Mouse (Mus musculus): ENCODE results near the gene Tff1. TPM values are rescaled to one million over a fixed set of nuclear protein-coding genes. Genes with fewer than 3 reads are reported as not detected.

Tff1 gene
- polyA plus RNA-seq, 1 experiment, result 0.31 TPM

DNA sequence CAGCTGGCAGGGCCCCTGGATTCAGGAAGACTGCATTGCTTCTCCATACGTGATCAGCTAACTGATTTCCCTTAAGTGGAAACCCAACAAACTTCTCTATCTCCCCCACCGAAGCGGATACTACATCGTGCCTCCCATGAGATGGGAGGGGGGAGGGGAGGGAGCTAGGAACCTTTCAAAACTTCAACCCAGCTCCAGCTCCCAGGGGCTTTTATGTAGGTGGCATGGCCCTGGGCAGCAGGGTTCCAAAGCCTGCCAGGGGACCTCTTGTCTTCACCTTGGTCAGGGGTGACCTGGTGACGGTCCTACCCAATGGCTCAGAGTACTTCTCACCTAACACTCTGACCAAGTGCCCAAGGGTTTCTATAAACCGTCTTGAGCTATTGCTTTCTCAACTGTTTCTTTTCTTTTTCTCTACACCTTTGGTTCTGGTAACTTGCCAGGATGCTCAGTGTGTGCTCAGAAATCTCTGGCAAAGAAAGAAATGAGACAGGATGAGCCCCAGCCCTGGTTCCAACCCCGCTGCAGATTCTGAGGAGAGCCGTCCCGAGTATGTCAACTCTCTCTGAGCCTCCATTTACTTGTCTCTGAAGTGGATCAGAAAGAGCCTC lies 36.3 kb downstream of the Tff1 start:
- no peak for TF ChIP-seq CTCF (conservative IDR thresholded peaks at IDR 0.05; ENCODE audit: insufficient read depth, insufficient read length, low read depth, low read length)
- TF ChIP-seq POLR2A (IDR thresholded peaks at IDR 0.05; ENCODE audit: low read depth, low read length), result no peak
- H3K4me1 ChIP-seq (ENCODE audit: control insufficient read depth, insufficient read depth, low read length), result no peaks in the 10 kb centered on the region
- DNase-seq, result no peak
- H3K27me3 ChIP-seq (replicated peaks; ENCODE audit: control insufficient read depth, insufficient read depth, low read length), result no peaks in the 10 kb centered on the region
- no peaks in the 10 kb centered on the region for H3K36me3 ChIP-seq (ENCODE audit: control insufficient read depth, insufficient read depth, low read length)
- WGBS, result 82% methylated on average over 9 of the region's 9 CpGs
- H3K4me3 ChIP-seq (ENCODE audit: insufficient read depth, low read depth, low read length), result no peak overlapping the region
- H3K27ac ChIP-seq (ENCODE audit: insufficient read depth, low read depth, low read length), result no peak overlapping the region

GRCm38 (mm10) chr17:31125548-31126266 lies 39.4 kb downstream of the Tff1 start:
- Histone ChIP-seq H3K4me3 (ENCODE audit: insufficient read depth, low read depth, low read length) (no peak overlapping the region), H3K36me3 (ENCODE audit: control insufficient read depth, insufficient read depth, low read length) (no peaks in the 10 kb centered on the region), H3K27me3 (replicated peaks; ENCODE audit: control insufficient read depth, insufficient read depth, low read length) (no peaks in the 10 kb centered on the region), H3K27ac (ENCODE audit: insufficient read depth, low read depth, low read length) (no peak overlapping the region), H3K4me1 (ENCODE audit: control insufficient read depth, insufficient read depth, low read length) (no peaks in the 10 kb centered on the region)
- WGBS, result 46% methylated on average over 9 of the region's 9 CpGs
- TF ChIP-seq POLR2A (IDR thresholded peaks at IDR 0.05; ENCODE audit: low read depth, low read length), result no peak
- no peak for TF ChIP-seq CTCF (conservative IDR thresholded peaks at IDR 0.05; ENCODE audit: insufficient read depth, insufficient read length, low read depth, low read length)
- DNase-seq, result no peak

- TF ChIP-seq CTCF (conservative IDR thresholded peaks at IDR 0.05; ENCODE audit: insufficient read depth, insufficient read length, low read depth, low read length) (peak; percentile 83), POLR2A (IDR thresholded peaks at IDR 0.05; ENCODE audit: low read depth, low read length) (no peak)
- H3K27me3 ChIP-seq (replicated peaks; ENCODE audit: control insufficient read depth, insufficient read depth, low read length), result no peaks in the 10 kb centered on the region
- no peak overlapping the region for H3K4me3 ChIP-seq (ENCODE audit: insufficient read depth, low read depth, low read length)
- H3K4me1 ChIP-seq (ENCODE audit: control insufficient read depth, insufficient read depth, low read length), result no peaks in the 10 kb centered on the region
- no peak for DNase-seq
- no peak overlapping the region for H3K27ac ChIP-seq (ENCODE audit: insufficient read depth, low read depth, low read length)
- 12% methylated on average over 8 of the region's 8 CpGs for WGBS
- no peaks in the 10 kb centered on the region for H3K36me3 ChIP-seq (ENCODE audit: control insufficient read depth, insufficient read depth, low read length)
Observed at GRCm38 (mm10) chr17:31121975-31122374, 43.1 kb downstream of the Tff1 start.

DNA sequence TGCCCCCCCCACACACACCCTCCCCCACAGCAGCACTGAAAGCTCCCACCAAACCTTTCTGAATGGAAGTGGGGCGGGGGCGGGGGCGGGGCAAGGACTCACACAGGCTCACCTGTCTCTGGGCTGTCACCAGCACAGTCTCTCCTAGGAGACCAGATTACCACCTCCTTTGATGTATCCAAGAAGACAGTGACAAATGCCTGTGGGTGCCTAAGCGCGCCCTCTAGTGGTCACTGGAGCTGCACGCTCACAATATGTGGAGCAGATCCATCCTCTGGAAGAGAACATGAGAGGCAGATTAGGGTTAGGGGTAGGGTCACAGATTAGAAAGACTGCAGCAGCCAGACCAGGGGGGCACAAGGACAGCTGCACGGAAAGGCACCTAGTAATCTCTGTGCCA lies 45.6 kb downstream of the Tff1 start:
- H3K36me3 ChIP-seq (ENCODE audit: control insufficient read depth, insufficient read depth, low read length), result no peaks in the 10 kb centered on the region
- H3K27me3 ChIP-seq (replicated peaks; ENCODE audit: control insufficient read depth, insufficient read depth, low read length), result no peaks in the 10 kb centered on the region
- peak; percentile 93 for TF ChIP-seq CTCF (conservative IDR thresholded peaks at IDR 0.05; ENCODE audit: insufficient read depth, insufficient read length, low read depth, low read length)
- TF ChIP-seq POLR2A (IDR thresholded peaks at IDR 0.05; ENCODE audit: low read depth, low read length), result no peak
- no peak overlapping the region for H3K4me3 ChIP-seq (ENCODE audit: insufficient read depth, low read depth, low read length)
- WGBS, result 8% methylated on average over 7 of the region's 7 CpGs
- no peak overlapping the region for H3K27ac ChIP-seq (ENCODE audit: insufficient read depth, low read depth, low read length)
- peak; percentile 74 for DNase-seq
- no peaks in the 10 kb centered on the region for H3K4me1 ChIP-seq (ENCODE audit: control insufficient read depth, insufficient read depth, low read length)

DNA sequence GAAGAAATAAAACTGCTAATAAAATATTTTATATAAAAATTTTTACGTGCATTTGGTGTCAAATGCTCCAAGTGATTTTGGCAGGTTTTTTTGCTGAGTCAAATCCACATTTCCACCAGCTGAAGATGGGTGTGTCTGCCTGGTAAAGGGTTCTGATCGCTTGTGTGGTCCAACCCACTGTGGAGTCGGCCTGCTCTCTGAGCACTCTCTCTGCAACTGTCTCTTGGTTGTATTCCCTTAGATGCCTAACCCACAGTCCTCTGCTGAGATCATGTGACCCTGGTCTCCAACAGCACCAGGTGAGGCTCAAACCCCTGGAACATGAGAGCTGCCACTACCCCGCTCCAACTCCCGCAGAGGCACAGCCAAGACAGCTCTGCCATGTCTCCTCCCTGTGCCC lies 47.1 kb downstream of the Tff1 start:
- Histone ChIP-seq H3K4me3 (ENCODE audit: insufficient read depth, low read depth, low read length) (no peak overlapping the region), H3K27ac (ENCODE audit: insufficient read depth, low read depth, low read length) (no peak overlapping the region), H3K27me3 (replicated peaks; ENCODE audit: control insufficient read depth, insufficient read depth, low read length) (no peaks in the 10 kb centered on the region), H3K4me1 (ENCODE audit: control insufficient read depth, insufficient read depth, low read length) (no peaks in the 10 kb centered on the region), H3K36me3 (ENCODE audit: control insufficient read depth, insufficient read depth, low read length) (no peaks in the 10 kb centered on the region)
- TF ChIP-seq CTCF (conservative IDR thresholded peaks at IDR 0.05; ENCODE audit: insufficient read depth, insufficient read length, low read depth, low read length) (no peak), POLR2A (IDR thresholded peaks at IDR 0.05; ENCODE audit: low read depth, low read length) (no peak)
- no peak for DNase-seq
- 86% methylated on average over 5 of the region's 5 CpGs for WGBS

DNA sequence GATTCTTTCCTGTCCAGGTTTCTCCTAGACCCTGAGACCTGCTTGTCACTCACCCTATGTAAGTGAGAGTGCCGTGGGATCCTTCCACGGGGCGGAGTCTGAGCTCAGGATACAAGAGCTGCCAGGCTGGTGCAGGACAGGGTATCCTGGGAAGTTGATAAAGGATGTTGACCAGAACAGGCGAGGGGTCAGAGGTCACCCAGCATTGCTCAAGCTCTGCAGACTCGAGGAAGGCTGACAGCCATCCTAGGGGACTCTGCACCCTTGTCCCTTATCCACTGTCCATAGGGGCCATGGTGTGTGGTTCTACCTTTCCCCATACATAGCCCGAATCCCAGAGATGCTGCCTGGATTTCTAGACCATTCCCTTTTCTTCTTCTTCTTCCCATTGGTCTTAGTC lies 49.0 kb downstream of the Tff1 start:
- Histone ChIP-seq H3K27ac (ENCODE audit: insufficient read depth, low read depth, low read length) (no peak overlapping the region), H3K27me3 (replicated peaks; ENCODE audit: control insufficient read depth, insufficient read depth, low read length) (no peaks in the 10 kb centered on the region), H3K36me3 (ENCODE audit: control insufficient read depth, insufficient read depth, low read length) (no peaks in the 10 kb centered on the region), H3K4me1 (ENCODE audit: control insufficient read depth, insufficient read depth, low read length) (no peaks in the 10 kb centered on the region), H3K4me3 (ENCODE audit: insufficient read depth, low read depth, low read length) (no peak overlapping the region)
- DNase-seq, result no peak
- TF ChIP-seq POLR2A (IDR thresholded peaks at IDR 0.05; ENCODE audit: low read depth, low read length) (no peak), CTCF (conservative IDR thresholded peaks at IDR 0.05; ENCODE audit: insufficient read depth, insufficient read length, low read depth, low read length) (no peak)
- WGBS, result 65% methylated on average over 6 of the region's 6 CpGs

GRCm38 (mm10) chr17:31113191-31113856 lies 51.8 kb downstream of the Tff1 start:
- Histone ChIP-seq H3K36me3 (ENCODE audit: control insufficient read depth, insufficient read depth, low read length) (no peaks in the 10 kb centered on the region), H3K4me1 (ENCODE audit: control insufficient read depth, insufficient read depth, low read length) (no peaks in the 10 kb centered on the region), H3K27me3 (replicated peaks; ENCODE audit: control insufficient read depth, insufficient read depth, low read length) (no peaks in the 10 kb centered on the region), H3K27ac (ENCODE audit: insufficient read depth, low read depth, low read length) (no peak overlapping the region), H3K4me3 (ENCODE audit: insufficient read depth, low read depth, low read length) (no peak overlapping the region)
- TF ChIP-seq POLR2A (IDR thresholded peaks at IDR 0.05; ENCODE audit: low read depth, low read length) (no peak), CTCF (conservative IDR thresholded peaks at IDR 0.05; ENCODE audit: insufficient read depth, insufficient read length, low read depth, low read length) (no peak)
- no peak for DNase-seq
- 69% methylated on average over 9 of the region's 9 CpGs for WGBS

Other genes with a start within 250 kb of the Tff1 start
- gene Umodl1, start 210.6 kb downstream of the Tff1 start, polyA plus RNA-seq (2012; rRNA removed), result not detected in 2 replicates
- gene Abcg1, start 107.6 kb downstream of the Tff1 start, polyA plus RNA-seq (2012; rRNA removed), result 7.6 and 8.2 TPM in 2 replicates
- not detected in 2 replicates for gene Tff3, start 35.6 kb downstream of the Tff1 start, polyA plus RNA-seq (2012; rRNA removed)
- gene Tff2, start 21.0 kb downstream of the Tff1 start, polyA plus RNA-seq (2012; rRNA removed), result 0.20 TPM in 1 of 2 replicates, not detected in the other
- gene Tmprss3, start 33.7 kb upstream of the Tff1 start, polyA plus RNA-seq (2012; rRNA removed), result 0.03 TPM in 1 of 2 replicates, not detected in the other
- gene Ubash3a, start 42.6 kb upstream of the Tff1 start, polyA plus RNA-seq (2012; rRNA removed), result 0.15 and 1.6 TPM in 2 replicates
- 0.73 and 1.1 TPM in 2 replicates for gene Rsph1, start 112.1 kb upstream of the Tff1 start, polyA plus RNA-seq (2012; rRNA removed)
- 6.3 and 6.5 TPM in 2 replicates for gene Slc37a1, start 121.5 kb upstream of the Tff1 start, polyA plus RNA-seq (2012; rRNA removed)
- gene Pde9a, start 220.9 kb upstream of the Tff1 start, polyA plus RNA-seq (2012; rRNA removed), result 74.3 and 106 TPM in 2 replicates